Mouse (Mus musculus) adrenal gland, postnatal 25 days (tissue): Measurements from ENCODE around the gene Ociad1. TPM values are rescaled to one million over a fixed set of nuclear protein-coding genes. Genes with fewer than 3 reads are reported as not detected.

Experiments
- DNase-seq: peaks from one replicate; pipeline ENCODE4 v3.0.0; 2021; ENCODE audit warnings: mixed read lengths
- long read RNA-seq: library from polyadenylated mRNA; stranded (forward); transcript quantifications from one replicate; pipeline ENCODE4 v2.0.0, GENCODE M21; 2021
- total RNA-seq: library from RNA; stranded (reverse); gene quantifications from 2 replicates; pipeline ENCODE4 v1.2.3, GENCODE M21; 2021

The Ociad1 gene
- 245 and 249 TPM in 2 replicates for total RNA-seq
- long read RNA-seq, transcript Ociad1-201 (9 exons, 1,523 nt), result major isoform, 43 of 64 reads
- long read RNA-seq, partial matches to known transcripts, result 4 of 64 reads
- long read RNA-seq, other reads (novel, unspliced or antisense), result 12 of 64 reads

DNA sequence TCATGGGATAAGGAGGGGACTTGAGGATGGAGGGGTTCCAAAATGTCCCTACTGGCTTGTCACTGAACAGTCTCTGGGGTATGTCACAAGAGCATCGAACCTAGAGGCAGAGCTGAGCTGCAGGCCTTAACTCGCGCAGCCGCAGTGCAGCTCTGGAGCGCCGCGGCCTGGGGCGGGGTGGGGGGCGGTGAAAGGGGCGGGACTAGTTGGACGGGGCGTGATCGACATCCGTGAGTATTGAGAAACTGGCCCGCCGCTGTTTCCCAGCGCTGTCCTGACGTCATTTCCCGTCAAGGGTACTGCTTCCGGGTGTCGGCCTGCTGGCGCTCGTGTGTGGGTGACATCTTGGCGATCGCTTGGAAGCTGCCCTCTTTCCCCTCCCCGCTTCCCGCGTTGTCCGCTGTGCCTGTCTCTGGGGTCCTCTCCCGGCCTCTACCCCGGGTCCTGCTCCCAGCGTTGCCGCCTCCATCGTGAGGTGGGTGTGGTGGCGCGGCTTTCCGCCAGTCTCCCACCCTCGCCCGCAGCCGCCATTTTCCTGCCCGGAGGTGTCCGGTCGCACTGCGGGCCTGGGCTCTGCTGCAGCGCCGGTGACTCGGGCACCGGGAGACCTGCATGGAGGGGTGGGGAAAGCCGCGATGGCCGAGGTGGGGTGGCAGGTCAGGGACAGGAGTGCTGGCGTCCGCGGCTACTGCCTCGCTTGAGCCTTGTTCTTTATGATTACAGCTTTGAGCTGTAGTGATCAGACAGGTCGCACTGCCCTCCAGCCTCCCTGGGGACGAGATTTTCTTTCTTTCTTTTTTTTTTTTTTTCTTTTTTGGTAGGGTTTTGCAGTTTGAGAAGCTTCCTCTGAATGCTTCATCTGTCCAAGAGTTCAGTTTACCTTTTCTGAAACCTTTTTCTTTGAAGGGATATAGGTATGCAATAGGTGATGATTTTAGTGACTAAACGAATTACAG is at the start of gene Ociad1:
Ociad1 (plus strand) TSS at position 283 of the 956 bp plus-strand sequence.
- peak; percentile 92 for DNase-seq

GRCm38 (mm10) chr5:73244403-73244802 is 48.2 kb upstream of the Ociad1 start:
- no peak for DNase-seq

GRCm38 (mm10) chr5:73246414-73246813 is 46.2 kb upstream of the Ociad1 start:
- DNase-seq, result no peak

DNA sequence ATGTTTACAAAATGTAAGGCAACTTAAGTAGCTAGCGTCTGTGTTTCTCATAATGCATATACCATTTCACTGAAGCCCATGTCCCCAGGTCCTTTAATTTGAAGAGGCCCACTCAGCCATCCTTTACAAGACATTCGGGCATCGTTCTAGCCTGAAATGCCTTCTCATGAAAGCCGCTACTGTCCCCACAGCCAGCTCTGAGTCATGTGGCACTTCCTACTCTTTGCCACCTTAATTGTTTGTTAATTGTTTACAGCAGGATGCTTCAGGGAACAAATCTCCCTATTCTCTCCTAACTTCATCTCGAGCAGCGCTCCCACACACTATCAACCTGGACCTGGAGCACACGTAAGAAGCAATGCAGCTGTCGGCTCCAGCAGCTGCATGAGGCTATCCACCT is 44.4 kb upstream of the Ociad1 start:
- no peak for DNase-seq

DNA sequence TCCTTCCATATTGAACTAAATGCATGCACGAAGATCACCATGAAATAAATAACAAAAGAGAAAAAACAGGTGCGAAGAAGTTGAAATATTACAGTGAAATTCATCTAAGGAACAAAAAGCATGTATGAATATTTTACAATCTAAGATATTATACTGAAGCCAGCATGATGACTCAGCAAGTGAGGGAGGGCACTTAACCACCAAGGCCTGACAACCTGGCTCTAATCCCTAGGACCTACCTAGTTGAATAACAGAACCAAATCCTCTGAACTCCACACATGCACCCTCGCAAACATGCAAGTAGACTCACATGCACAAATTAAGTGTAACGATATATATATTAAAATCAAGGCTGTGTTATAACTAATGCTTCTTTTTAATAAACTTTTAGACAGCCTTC is 43.2 kb upstream of the Ociad1 start:
- no peak for DNase-seq

GRCm38 (mm10) chr5:73252739-73253138 is 39.8 kb upstream of the Ociad1 start:
- no peak for DNase-seq

DNA sequence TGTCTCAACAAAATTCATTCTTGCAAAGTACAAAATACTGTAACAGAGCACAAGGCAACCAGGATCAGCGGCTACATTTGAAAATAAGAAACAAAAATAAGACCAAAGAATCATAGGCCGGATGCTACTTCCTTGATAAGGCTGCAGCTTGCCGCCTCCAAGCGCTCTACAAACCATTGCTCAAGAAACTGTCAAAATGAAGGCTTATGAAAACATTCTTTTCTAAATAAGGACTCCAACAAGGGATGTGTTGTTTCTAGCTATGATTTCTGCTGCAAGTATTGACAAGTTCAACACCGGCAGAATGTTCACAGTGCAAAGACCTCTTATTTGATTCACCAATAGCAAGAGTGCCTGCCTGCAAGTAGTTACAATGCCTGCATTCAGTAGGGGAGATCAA is 37.9 kb upstream of the Ociad1 start:
- DNase-seq, result no peak

- peak; percentile 67 for DNase-seq
Measured at GRCm38 (mm10) chr5:73255321-73256251, 37.0 kb upstream of the Ociad1 start.

DNA sequence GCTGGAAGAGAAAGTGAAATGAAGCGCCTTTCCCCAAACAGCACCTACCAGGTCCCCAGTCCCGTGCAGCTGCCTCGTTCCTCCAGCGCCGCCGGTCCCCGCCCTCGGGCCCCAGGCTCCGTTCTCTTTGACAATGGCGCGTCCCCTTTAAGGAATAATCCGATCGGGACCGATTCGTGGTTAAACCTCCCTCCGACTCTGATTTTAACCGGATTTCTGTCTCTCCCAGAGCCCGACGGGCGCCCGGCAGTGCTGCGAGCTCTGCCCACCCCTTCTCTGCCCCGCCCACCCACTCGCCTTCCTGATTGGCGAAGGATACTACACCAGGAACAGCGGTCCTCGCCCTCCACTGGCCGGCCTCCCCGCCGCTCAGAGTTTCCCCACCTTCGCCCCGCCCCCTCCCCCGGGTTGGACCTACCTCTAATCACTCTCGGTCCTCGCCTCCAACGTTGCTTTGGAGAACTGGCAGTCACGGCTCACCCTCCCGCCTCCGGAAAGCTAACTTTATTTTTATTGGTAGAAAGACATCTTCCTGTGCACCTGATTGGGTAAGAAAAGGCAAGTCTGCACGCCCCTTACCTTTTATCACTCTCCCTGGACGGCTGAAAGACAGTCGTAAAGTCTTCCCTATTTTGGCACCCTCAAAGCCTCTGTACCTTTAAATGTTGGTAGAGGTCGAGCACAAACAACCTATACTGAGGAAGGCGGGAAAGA is 36.1 kb upstream of the Ociad1 start, which contains the start of gene Fryl:
Fryl (minus strand) TSS at position 268 of the 714 bp plus-strand sequence.
- DNase-seq, result peak; percentile 99

DNA sequence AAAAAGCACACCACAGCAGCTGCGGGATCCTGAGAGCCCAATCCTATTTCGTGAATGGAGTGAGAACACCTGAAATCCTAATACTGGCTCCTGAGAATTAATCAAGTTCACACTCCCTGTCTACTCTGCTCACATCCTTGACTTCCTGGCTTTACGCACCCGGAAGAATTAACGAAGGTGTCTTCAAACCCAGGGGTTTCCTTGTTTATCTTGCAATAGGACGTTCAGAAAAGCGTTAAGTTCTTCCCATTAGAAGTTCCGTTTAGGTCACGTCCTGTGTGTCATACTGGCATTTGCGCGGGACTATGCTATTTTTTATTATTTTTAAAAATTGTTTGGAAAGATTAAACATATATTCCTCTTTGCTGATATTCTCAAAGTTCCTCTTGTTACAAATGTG is 35.5 kb upstream of the Ociad1 start:
- no peak for DNase-seq

DNA sequence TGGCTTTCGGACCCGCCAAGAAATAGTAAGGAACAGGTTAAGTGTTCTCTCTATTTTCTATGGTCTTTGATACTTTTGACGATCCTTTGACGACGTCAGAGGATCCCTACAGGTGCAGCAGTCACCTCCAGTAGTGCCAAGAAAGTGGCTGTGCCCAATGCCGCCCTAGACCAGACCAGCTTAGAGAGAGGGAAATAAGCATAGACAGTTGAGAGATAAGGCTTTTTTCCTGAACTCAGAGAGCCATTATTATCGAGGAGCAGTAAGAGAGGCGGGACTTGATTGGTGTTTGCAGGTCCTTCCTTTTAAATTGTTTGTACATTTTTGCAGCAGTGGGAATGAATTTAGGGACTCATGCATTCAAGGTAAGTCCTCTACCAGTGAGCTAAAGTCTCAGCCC is 34.9 kb upstream of the Ociad1 start:
- no peak for DNase-seq

GRCm38 (mm10) chr5:73264122-73264521 is 28.5 kb upstream of the Ociad1 start:
- no peak for DNase-seq

- no peak for DNase-seq
Measured at GRCm38 (mm10) chr5:73265460-73265859, 27.1 kb upstream of the Ociad1 start.

DNA sequence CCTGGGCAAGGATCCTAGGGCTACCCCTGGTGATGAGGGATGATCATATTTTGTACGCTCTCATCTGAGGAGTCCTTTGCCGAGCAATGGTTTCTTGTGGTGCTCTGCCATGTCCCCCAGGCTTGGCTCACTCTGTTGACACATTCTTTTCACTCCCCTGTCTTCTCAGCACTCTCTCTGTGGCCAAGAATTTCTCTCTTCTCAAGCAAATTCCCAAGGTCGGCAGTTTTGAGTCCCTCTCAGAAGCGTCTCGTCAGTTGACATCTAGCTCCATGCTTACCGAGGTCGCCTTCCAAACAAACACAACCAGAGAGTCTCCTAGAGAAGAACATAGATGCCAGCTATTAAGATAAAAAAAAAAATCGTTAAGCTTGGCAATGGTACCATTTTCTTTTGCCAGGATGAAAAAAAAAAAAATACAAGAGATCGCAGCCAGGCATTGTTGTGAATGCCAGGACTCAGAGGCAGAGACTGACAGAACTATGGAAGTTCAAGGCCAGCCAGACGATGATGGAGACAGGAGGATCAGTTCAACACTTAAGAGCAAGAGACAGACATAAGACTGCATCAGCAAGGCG is 23.9 kb upstream of the Ociad1 start:
- no peak for DNase-seq

- DNase-seq, result no peak
Measured at GRCm38 (mm10) chr5:73270612-73271011, 22.0 kb upstream of the Ociad1 start.

GRCm38 (mm10) chr5:73273171-73273570 is 19.4 kb upstream of the Ociad1 start:
- no peak for DNase-seq

- DNase-seq, result no peak
Measured at GRCm38 (mm10) chr5:73274941-73275340, 17.6 kb upstream of the Ociad1 start.

DNA sequence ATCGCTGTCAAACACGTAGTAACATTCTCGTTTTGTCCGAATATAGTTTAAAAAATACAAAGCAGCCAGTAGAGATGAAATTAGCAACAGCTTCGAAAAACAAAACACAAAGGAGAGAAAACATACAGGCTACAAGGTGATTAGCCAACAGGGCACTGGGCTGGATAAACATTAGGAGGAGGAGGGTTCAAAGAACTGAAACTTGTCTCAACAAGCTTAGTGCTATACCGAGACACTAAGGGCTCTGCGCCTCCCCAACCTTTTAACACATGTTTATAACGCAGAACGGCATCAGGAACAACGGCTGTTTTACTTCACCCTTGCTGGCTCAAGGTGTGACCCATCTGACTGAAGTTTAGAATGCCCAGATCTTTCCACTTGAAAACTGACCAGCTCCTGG is 13.4 kb upstream of the Ociad1 start:
- no peak for DNase-seq

- DNase-seq, result no peak
Measured at GRCm38 (mm10) chr5:73279732-73280566, 12.6 kb upstream of the Ociad1 start.

DNA sequence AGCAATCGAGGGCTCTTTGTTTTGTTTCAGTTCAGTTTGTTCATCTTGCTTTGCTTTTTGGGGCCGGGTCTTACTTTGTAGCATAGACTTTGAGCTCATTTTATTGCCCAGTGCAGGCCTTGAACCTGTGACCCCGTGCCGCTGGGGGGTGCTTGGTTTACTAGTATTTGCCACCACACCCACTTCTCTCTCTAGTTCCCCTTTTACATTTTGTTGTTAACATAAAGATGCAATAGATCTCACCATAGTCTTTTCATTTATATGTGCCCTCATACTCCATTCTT is 12.1 kb upstream of the Ociad1 start:
- no peak for DNase-seq

DNA sequence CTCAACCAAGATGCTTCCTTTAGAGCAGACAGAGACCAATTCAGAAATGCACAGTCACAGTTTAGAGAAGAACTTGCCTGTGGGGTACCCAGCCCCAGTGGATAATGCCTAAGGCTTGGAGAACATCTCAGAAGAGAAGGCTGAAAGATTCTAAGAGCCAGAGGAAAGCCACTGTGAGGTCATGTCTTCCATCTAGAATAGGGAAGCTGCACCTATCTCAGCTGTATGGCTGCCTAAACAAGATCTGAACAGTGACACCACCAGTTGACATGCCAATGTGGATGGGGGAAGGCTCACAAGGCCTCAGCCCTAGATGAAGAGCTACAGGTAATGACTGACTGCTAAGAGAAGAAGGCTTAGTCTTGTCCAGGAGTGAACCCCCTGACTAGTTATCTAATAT is 8.5 kb upstream of the Ociad1 start:
- no peak for DNase-seq
